Mouse (Mus musculus) hindbrain, embryonic 12.5 days (tissue): ENCODE measurements around the gene Omt2b. TPM values are rescaled to one million over a fixed set of nuclear protein-coding genes. Genes with fewer than 3 reads are reported as not detected.
A peak's percentile ranks its signal among the peaks of the same experiment; 100 is the strongest.
"Not testable (repeated sequence)": the region's sequence is repeated elsewhere in the genome, so short reads cannot be mapped to it uniquely, and the experiment has no call there.

ENCODE experiments used
- ATAC-seq: fragments of 200-750 bp; cut with Nextera tagmentation; 2 replicates; pipeline ENCODE4 v1.8.0; 2017; ENCODE audit warnings: moderate TSS enrichment; ENCODE audit not compliant: low FRiP score
- H3K27ac ChIP-seq: fragments of 300-500 bp; sonication (generic); 2 replicates; pipeline ENCODE4 v1.5.1; 2016; ENCODE audit warnings: mild to moderate bottlenecking
- H3K27me3 ChIP-seq: fragments of 300-500 bp; sonication (generic); 2 replicates; pipeline ENCODE4 v1.6.1; 2016; ENCODE audit warnings: mild to moderate bottlenecking
- H3K36me3 ChIP-seq: fragments of 300-500 bp; sonication (generic); 2 replicates; pipeline ENCODE4 v1.6.1; 2016; ENCODE audit warnings: mild to moderate bottlenecking
- H3K4me1 ChIP-seq: fragments of 300-500 bp; sonication (generic); 2 replicates; pipeline ENCODE4 v1.6.1; 2016
- H3K4me2 ChIP-seq: fragments of 300-500 bp; sonication (generic); replicated peaks from 2 replicates; pipeline ENCODE4 v1.6.1; 2016; ENCODE audit warnings: mild to moderate bottlenecking
- H3K4me3 ChIP-seq: fragments of 300-500 bp; sonication (generic); 2 replicates; pipeline ENCODE4 v1.5.1; 2016; ENCODE audit warnings: mild to moderate bottlenecking
- H3K9ac ChIP-seq: fragments of 300-500 bp; sonication (generic); 2 replicates; pipeline ENCODE4 v1.6.1; 2016; ENCODE audit warnings: mild to moderate bottlenecking, moderate library complexity
- H3K9me3 ChIP-seq: fragments of 300-500 bp; sonication (generic); replicated peaks from 2 replicates; pipeline ENCODE4 v1.6.1; 2016; ENCODE audit warnings: mild to moderate bottlenecking
- WGBS: fragments of 180-500 bp; shearing (Covaris S2); methylation state at CpG from one replicate; pipeline ENCODE4 v1.1.7; 2016; 5-methylcytosine and 5-hydroxymethylcytosine counted together
- polyA plus RNA-seq: library from polyadenylated mRNA; unstranded; fragments of >200 nt; fragmentation: Nextera tagmentation; extraction: Ambion mirVana; gene quantifications from 2 replicates; pipeline ENCODE4 v1.2.1, GENCODE M21; 2016

Gene Omt2b
- polyA plus RNA-seq, 1 experiment from 2014 or later: not detected

DNA sequence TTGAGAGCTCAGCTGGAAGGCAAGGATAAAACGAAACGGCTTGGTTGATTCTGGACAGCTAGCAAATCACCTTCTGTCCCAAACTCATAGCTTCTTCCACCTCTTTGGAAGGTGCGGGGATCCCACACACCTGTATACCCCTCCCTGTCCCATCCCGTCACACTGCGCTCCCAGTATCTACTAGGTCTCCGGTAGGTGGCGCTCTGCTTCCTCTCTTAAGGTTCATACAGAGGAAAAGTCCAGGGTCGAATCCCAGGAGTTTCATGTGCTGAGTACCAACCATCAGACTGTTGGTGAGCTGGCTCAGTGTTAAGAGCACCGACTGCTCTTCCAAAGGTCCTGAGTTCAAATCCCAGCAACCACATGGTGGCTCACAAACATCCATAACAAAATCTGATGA, 30.7 kb downstream of the Omt2b start:
- Histone ChIP-seq H3K27me3 (no peaks in the 10 kb centered on the region), H3K9ac (no peak overlapping the region), H3K36me3 (no peaks in the 10 kb centered on the region), H3K9me3 (no peaks in the 10 kb centered on the region), H3K27ac (no peak overlapping the region), H3K4me1 (no peaks in the 10 kb centered on the region), H3K4me2 (no peak overlapping the region), H3K4me3 (no peak overlapping the region)
- peak; percentile 73; the same call in 1 of the 2 replicates for ATAC-seq
- 18% methylated on average over 9 of the region's 9 CpGs for WGBS

DNA sequence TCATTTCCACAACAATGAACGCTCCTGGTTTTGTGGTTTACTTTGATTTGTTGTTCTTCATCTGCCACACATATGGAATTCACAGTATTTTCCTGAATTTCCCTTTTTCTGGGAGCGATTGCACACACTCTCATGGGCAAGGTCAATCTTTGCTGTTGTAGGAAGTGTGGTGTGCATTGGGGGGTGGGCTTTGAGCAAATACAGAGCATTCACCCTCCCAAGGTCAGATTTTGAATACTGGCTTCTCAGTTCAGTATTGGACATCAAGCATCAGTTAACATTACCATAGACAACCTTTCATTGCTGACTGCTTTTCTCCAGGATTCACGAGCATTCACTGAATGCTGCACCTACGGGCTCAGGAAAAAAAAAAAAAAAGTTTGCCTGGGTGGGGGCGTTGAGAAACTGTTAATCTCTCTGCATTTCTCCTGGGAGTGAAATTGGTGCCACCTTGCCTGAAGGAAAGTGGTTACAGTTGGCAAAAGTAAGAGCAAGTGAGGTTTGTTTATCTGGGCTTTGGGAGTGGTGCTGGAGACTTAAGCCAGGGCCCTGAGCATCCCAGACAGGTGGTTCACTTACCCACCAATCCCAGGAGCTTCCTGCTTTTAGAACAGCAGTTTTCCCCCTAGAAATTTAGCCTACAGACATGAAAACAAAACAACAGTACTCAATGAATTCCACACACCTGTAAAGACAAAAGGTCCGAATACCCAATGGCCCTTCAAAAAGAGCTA, 32.5 kb downstream of the Omt2b start:
- WGBS: 73% methylated on average over 6 of the region's 6 CpGs
- no peak overlapping the region for H3K4me3 ChIP-seq
- no peaks in the 10 kb centered on the region for H3K9me3 ChIP-seq
- H3K27ac ChIP-seq: no peak overlapping the region
- no peaks in the 10 kb centered on the region for H3K4me1 ChIP-seq
- no peaks in the 10 kb centered on the region for H3K27me3 ChIP-seq
- no peak overlapping the region for H3K4me2 ChIP-seq
- H3K36me3 ChIP-seq: no peaks in the 10 kb centered on the region
- no peak for ATAC-seq
- no peak overlapping the region for H3K9ac ChIP-seq

DNA sequence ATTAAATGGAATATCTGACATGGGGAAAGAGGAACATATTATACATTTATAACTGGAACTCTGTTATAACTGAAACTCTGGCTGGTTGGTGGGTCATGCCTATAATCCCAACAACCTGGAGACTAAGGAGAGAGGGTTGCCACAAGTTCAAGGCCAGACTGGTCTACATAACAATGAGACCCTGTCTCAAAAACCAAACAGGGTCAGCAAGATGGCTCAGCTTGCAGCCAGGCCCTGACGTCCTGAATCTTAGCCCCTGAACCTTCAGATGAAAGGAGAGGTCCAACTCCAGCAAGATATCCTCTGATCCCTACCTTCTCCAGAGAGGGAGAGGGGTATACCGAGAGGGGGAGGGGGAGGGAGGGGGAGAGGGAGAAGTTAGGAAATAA, 33.1 kb downstream of the Omt2b start:
- Histone ChIP-seq H3K4me2 (no peak overlapping the region), H3K9me3 (no peaks in the 10 kb centered on the region), H3K9ac (no peak overlapping the region), H3K27ac (no peak overlapping the region), H3K27me3 (no peaks in the 10 kb centered on the region), H3K4me1 (no peaks in the 10 kb centered on the region), H3K4me3 (no peak overlapping the region), H3K36me3 (no peaks in the 10 kb centered on the region)
- no peak for ATAC-seq
- WGBS: 38% methylated on average over 2 of the region's 2 CpGs

DNA sequence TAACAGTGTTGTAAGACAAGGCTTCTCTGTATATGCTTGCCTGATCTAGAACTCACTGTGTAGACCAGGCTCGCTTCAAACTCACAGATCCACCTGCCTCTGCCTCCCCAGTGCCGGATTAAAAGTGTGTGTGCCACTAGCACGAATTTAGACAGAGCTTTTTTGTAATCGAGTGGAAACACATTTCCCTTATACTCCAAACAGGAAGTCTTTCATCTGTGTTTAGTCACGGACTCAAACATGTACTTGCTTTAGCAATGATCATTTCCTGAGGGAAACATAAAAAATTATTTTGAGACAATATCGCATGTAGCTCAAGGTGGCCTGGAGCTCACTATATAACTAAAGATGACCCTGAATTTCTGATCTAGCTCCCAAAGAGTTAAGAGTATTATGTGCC, 36.0 kb downstream of the Omt2b start:
- ATAC-seq: no peak
- Histone ChIP-seq H3K36me3 (no peaks in the 10 kb centered on the region), H3K4me2 (no peak overlapping the region), H3K4me3 (no peak overlapping the region), H3K27ac (no peak overlapping the region), H3K4me1 (no peaks in the 10 kb centered on the region), H3K9ac (no peak overlapping the region), H3K9me3 (no peaks in the 10 kb centered on the region), H3K27me3 (no peaks in the 10 kb centered on the region)
- WGBS: 81% methylated on average over 6 of the region's 6 CpGs

DNA sequence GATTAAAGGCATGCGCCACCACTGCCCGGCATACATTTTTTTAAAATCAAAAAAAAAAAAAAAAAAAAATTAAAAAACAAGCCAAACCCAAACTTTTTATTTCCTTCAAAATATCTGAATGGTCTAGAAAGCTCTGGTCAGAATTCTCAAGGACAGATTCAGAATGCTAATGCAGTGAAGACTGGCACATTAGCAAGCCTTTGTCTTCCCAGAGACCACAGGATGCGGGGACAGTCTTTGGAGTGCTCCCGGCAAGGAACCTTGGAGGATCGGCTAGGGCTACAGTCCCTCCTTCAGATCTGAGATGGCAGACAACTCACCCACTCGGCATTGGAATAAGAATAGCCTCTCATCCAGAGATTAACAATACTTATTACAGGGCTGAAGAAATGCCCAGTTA, 37.3 kb downstream of the Omt2b start:
- Histone ChIP-seq H3K36me3 (no peaks in the 10 kb centered on the region), H3K9ac (no peak overlapping the region), H3K27ac (no peak overlapping the region), H3K4me3 (no peak overlapping the region), H3K4me1 (no peaks in the 10 kb centered on the region), H3K9me3 (no peaks in the 10 kb centered on the region), H3K4me2 (no peak overlapping the region), H3K27me3 (no peaks in the 10 kb centered on the region)
- WGBS: 85% methylated on average over 6 of the region's 6 CpGs
- ATAC-seq: no peak

DNA sequence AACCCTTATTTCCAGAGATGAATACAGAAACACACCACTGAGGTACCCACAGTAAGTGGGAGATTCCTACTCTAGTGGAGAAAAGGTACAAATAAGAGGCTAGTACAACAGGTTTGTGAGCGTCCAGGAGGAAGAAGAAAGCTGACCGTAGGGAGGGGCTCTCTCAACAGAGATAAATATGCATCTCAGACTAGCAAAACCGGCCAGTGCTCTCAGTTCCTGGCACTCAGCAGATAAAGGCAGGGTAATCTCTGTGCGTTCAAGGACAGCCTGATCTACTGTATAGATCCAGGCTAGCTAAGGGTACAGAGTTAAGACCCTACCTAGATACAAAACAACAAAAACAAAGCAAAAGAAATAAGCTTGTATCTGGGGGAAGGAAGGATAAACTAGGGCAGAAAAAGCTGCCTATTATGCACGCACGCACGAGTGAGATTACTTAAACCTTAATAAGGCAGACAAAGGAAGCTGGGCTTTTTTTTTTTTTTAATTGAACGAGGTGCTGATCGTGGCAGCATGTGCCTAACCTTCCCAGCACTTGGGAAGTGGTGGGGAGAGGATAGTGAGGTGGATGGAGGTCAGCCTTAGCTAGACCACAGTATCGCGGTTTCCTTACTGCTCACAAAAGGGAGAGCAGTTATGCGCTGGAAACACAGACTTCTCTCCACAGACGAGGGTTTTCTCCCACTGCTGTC, 38.6 kb downstream of the Omt2b start:
- WGBS: 87% methylated on average over 13 of the region's 13 CpGs
- H3K4me3 ChIP-seq: no peak overlapping the region
- H3K9me3 ChIP-seq: no peaks in the 10 kb centered on the region
- H3K4me2 ChIP-seq: no peak overlapping the region
- no peaks in the 10 kb centered on the region for H3K36me3 ChIP-seq
- H3K27me3 ChIP-seq: no peaks in the 10 kb centered on the region
- no peak for ATAC-seq
- H3K4me1 ChIP-seq: no peaks in the 10 kb centered on the region
- H3K9ac ChIP-seq: no peak overlapping the region
- no peak overlapping the region for H3K27ac ChIP-seq

DNA sequence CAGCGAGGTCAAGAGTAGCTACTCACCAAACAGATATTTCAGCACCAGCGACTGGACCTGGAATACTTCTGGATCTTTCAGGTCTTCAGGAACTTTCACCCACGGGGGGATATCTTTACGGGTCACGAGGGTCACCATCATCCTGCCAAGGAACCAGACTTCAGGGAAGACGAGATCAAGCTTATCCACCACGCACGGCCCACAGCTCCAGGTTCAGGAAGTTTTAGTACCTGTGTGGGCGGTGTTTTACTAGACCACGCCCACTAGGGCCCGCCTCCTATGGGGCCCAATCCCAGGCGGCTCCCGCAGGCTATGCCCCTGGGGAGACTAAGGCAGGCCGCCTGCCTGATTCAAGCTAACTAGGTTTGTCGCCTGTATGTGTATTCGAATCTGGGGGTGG, 40.6 kb downstream of the Omt2b start, which contains the start of gene Dppa5a:
Dppa5a (minus strand) TSS at position 219 of the 400 bp plus-strand sequence.
- not testable (repeated sequence) for H3K27me3 ChIP-seq, H3K9me3 ChIP-seq

DNA sequence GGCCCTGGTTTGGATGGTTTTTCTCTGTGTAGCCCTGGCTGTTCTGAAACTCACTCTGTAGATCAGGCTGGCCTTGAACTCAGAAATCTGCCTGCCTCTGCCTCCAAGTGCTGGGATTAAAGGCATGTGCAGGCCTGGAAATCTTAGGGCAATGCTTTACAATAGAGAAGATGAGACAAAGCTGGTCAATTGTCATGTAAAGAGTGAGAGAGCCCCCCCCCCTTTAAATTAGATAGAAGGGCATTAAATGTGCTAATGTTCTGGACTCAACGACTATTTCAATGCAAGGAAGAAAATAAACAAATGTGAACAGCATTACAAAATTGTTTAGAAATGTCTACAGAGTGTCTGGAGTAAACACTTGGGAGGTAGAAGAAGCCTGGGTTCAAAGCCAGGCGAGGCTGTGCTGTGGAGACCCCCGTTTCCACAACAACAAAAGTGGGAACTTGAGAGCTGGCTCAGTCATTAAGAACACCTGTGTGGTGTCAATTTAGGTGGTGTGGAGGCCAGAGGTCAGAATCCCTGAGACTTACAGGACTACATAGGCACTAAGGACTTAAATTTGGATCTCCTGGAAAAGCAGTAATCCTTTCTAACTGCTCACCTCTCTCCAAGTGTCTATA, 41.4 kb downstream of the Omt2b start:
- H3K27ac ChIP-seq: no peak overlapping the region
- no peaks in the 10 kb centered on the region for H3K27me3 ChIP-seq
- no peak overlapping the region for H3K4me3 ChIP-seq
- no peaks in the 10 kb centered on the region for H3K4me1 ChIP-seq
- H3K4me2 ChIP-seq: no peak overlapping the region
- H3K9ac ChIP-seq: no peak overlapping the region
- WGBS: 72% methylated on average over 3 of the region's 3 CpGs
- ATAC-seq: no peak
- no peaks in the 10 kb centered on the region for H3K9me3 ChIP-seq
- H3K36me3 ChIP-seq: no peaks in the 10 kb centered on the region

More for the DNA sequence above, 40.6 kb downstream of the Omt2b start, which contains the start of gene Dppa5a:
- not testable (repeated sequence) for H3K4me1 ChIP-seq, H3K4me3 ChIP-seq, H3K27ac ChIP-seq, H3K9ac ChIP-seq, ATAC-seq, H3K4me2 ChIP-seq, H3K36me3 ChIP-seq
- WGBS: 94% methylated on average over 16 of the region's 16 CpGs

DNA sequence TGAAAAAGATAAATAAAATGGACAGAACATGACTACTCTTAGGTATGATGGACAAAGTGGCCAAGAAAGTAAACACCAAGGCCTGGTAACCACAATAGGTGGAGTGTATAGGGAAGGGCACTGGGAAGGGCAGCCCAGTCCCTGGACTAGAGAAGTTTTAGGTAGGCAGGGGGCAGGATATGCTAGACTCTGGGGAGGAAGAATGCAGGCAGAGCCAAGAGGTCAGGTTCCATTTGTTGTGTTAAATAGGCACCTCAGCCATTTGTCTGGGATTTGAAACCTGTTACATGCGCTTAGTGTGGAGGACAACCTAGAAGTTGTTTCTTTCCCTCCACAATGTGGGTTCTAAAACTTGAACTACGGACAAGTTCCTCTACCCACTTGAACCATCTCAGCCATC, 42.0 kb downstream of the Omt2b start:
- no peak overlapping the region for H3K27ac ChIP-seq
- WGBS: 91% methylated on average over 2 of the region's 2 CpGs

DNA sequence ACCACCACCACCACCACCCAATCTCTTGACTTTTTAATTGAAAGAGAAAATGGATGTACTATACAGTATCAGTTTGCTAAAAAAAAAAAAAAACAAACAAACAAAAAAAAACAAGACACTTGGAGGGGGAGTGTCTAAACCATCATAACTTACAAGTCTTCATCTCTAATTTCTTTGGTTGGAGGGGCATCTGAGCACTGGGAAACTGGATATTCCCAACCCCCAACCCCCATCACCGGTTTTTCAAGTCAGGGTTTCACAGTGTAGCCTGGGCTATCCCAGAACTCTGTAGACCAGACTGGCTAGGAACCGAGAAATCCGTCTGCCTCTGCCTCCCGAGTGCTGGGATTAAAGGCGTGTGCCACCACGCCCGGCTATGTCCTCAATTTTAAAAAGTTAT, 42.4 kb downstream of the Omt2b start:
- ATAC-seq: no peak
- 82% methylated on average over 7 of the region's 7 CpGs for WGBS
- H3K4me2 ChIP-seq: no peak overlapping the region

More for the DNA sequence above, 42.0 kb downstream of the Omt2b start:
- Histone ChIP-seq H3K27me3 (no peaks in the 10 kb centered on the region), H3K9ac (no peak overlapping the region), H3K9me3 (no peaks in the 10 kb centered on the region), H3K4me2 (no peak overlapping the region), H3K36me3 (no peaks in the 10 kb centered on the region), H3K4me1 (no peaks in the 10 kb centered on the region), H3K4me3 (no peak overlapping the region)
- no peak for ATAC-seq

DNA sequence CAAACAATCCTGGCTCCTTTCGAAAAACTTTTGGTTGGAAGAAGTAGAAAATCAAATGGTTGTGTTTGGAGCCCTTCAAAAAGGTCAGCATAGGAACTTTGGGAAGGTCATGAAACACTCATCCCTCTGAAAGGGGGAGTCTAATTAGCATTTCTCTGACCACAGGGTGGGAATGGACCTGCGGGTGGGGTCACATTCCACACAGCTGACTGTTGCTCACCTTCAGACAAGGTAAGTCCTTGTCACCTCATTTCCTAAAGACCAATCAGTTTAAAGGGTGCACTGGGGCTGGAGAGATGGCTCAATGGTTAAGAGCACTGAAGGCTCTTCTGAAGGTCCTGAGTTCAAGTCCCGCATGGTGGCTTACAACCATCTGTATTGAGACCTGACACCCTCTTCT, 44.1 kb downstream of the Omt2b start:
- no peak overlapping the region for H3K27ac ChIP-seq
- H3K4me3 ChIP-seq: no peak overlapping the region
- no peak for ATAC-seq
- no peak overlapping the region for H3K4me2 ChIP-seq
- no peaks in the 10 kb centered on the region for H3K36me3 ChIP-seq
- WGBS: 97% methylated on average over 3 of the region's 3 CpGs
- H3K4me1 ChIP-seq: no peaks in the 10 kb centered on the region
- H3K27me3 ChIP-seq: no peaks in the 10 kb centered on the region
- H3K9ac ChIP-seq: no peak overlapping the region
- no peaks in the 10 kb centered on the region for H3K9me3 ChIP-seq

More for the DNA sequence above, 42.4 kb downstream of the Omt2b start:
- H3K27ac ChIP-seq: no peak overlapping the region
- H3K27me3 ChIP-seq: no peaks in the 10 kb centered on the region
- no peaks in the 10 kb centered on the region for H3K4me1 ChIP-seq
- no peak overlapping the region for H3K4me3 ChIP-seq
- no peaks in the 10 kb centered on the region for H3K36me3 ChIP-seq
- no peak overlapping the region for H3K9ac ChIP-seq
- H3K9me3 ChIP-seq: no peaks in the 10 kb centered on the region

DNA sequence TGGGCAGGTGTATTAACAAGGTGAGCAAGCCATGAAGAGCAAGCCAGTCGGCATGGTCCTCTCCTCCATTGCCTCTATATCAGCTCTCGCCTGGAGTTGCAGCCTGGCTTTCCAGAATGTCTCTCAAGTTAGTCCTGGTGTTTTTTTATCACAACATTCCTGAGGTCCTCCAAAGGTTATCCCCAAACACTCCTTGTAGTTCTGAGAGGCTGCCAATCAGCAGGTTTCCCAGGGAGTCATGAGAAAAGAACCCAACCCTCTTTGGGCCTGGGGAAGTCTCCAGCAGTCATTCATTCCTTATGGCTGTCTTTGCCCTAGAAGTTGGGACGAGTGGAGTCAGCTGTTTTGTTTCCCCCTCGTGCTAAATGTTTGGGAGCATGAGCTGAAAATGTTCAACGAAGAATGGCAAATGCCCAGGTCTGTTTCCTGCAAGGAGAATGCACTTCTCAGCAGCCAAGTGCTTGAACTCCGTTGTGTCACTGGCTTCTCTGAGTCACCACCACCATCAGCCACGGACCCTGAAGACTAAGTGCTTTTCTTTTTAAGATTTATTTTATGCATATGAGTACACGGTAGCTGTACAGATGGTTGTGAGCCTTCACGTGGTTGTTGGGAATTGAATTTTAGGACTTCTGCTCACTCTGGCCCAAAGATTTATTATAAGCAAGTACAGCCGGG, 45.6 kb downstream of the Omt2b start:
- H3K4me1 ChIP-seq: peaks cover 5% of the 10 kb centered on the region
- H3K9ac ChIP-seq: no peak overlapping the region
- H3K36me3 ChIP-seq: no peaks in the 10 kb centered on the region
- H3K9me3 ChIP-seq: no peaks in the 10 kb centered on the region
- H3K4me3 ChIP-seq: no peak overlapping the region
- 81% methylated on average over 10 of the region's 10 CpGs for WGBS
- ATAC-seq: no peak
- no peak overlapping the region for H3K4me2 ChIP-seq
- H3K27me3 ChIP-seq: no peaks in the 10 kb centered on the region
- H3K27ac ChIP-seq: no peak overlapping the region
